Mouse (Mus musculus): ENCODE results near the gene Krt15.
A peak's percentile ranks its signal among the peaks of the same experiment; 100 is the strongest.

Krt15 gene

DNA sequence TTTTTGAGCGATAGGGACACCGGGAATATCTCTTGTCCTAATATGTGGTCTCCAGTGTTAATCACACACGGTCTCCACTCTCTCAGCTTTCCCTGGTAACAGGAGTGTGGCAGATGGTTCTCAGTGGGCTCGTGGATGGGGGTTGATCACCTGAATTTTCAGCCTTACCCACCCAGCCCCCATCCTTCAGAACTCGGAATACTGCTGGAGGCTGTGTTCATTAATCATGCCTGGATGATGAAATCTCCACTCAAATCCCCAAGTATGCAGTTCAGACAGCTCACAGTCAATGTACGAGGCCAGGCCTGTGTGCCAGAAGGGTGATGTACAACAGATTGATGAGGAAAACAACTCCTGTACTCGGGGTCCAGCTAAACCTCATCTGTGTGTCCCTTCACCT lies 10.8 kb downstream of the Krt15 start:
- peak; percentile 57 for DNase-seq (ENCODE audit: low read depth, low spot score)

GRCm38 (mm10) chr11:100121466-100121865 lies 14.3 kb downstream of the Krt15 start, which contains the start of gene Krt13:
Krt13 (minus strand) TSS chr11:100121566.
- no peak for DNase-seq (ENCODE audit: low read depth, low spot score)

DNA sequence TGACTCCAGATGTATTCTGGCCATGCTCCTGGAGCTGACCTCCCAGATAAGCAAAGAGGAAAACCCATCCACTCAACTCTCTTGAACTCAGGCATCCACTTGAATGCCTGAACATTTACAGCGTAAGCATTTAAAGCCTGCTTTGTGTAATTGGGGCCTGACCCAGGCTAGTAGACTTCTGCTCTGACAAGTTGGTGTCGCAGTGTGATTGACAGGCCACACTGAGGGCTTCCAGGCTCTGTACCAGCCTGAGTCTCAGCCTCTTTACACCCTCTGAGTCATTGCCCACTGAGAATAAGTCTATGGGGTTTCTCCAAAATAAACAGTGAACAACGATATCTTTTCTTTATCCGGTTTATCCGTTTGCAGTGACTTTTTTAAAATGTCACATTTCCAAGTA lies 15.4 kb downstream of the Krt15 start:
- DNase-seq (ENCODE audit: low read depth, low spot score) = peak; percentile 77

DNA sequence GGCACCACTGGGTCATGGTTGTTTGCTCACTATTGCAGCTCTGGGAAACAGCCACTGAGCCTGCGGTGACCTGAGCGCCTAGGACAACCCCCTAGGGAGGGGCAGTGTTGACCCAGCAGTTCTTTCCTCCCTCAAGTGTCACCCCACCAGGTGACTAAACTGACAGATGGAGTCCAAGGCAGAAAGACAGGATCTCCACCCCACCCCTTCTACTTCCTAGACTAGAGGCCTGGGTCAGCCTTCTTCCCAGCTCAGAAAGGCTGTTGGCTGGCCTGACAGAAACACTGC lies 22.0 kb downstream of the Krt15 start:
- peak; percentile 46 for DNase-seq (ENCODE audit: low read depth, low spot score)

DNA sequence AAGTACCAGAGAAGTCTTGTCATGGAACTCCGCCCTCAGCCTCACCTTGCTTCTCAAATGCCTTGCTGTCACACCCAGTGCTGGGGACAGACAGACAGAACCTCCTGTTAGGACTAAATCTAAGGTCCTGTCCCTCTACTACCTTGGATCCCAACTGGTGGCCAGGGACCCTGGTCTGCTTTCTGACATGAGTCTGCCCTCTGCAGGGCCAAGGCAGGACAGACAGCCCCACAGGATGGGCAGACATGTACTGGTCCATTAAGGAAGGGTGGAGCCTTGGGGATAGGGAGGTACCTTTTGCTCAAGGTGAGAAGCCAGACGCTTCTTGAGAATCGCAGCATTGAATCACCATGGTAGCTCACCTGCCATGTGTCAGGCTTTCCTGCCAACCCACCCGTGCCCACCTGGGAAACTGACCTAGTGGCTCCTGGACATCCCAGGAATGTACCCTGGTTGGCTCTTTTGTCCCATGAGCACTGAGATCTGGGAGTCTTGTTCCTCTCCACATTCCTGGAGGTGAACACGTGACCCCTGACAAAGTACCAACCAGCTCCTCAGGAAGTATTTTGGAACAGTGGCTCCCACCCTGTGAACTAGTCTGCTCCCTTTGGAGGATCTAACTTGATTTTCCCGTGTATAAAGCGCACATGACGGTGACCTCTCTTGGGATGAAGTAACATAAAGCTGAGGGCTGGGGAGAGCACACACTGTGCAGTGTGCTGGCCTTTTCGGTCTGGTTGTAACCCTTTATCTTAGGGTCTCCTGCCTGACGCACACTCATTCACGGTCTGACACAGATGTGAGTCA lies 22.6 kb downstream of the Krt15 start:
- no peak for DNase-seq (ENCODE audit: low read depth, low spot score)

GRCm38 (mm10) chr11:100105576-100106122 lies 30.1 kb downstream of the Krt15 start, which contains the start of gene Krt36:
Krt36 (minus strand) TSS chr11:100105626.
- DNase-seq (ENCODE audit: low read depth, low spot score) = no peak

- no peak for DNase-seq (ENCODE audit: low read depth, low spot score)
These were observed 32.9 kb downstream of the Krt15 start for GRCm38 (mm10) chr11:100102693-100103429.

- no peak for DNase-seq (ENCODE audit: low read depth, low spot score)
These were observed 35.3 kb downstream of the Krt15 start for GRCm38 (mm10) chr11:100100391-100100790.

DNA sequence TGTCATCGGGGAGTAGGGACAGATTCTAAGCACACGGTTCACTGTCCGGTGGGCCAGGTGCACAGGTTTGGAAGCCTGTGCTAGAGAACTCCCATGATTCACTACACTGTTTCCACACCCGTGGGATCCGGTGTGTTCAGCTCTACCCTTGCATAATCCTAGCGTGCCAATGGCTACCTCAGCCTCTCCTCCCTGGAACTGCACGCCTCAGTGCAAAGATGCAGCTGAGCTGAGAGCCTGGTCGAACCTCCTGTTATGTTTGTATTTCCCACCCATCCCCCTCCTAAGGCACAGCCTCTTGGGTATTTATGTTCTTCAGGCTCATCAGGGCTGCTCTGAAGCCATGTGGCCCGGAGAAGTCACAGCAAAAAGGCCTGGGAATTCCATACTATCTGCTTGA lies 37.9 kb downstream of the Krt15 start:
- no peak for DNase-seq (ENCODE audit: low read depth, low spot score)

DNA sequence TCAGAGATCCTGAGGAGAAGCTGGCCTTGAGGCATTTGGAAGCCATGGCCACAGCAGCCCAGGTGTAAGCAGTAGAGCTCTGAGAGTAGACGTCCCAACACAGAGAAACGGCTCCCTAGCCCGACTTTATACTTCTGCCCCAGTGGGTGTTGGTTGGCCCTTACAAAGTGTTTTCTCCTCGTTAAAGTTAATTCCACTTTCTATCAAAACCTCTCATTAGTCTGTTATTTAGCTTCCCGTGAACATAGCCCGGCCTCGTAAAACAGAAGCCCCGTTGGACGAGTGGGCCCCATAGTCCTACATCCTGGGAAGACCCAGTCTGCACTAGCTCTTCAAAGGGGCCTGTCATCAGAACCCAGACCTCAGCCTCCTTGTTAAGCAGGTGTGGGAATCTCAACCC lies 39.6 kb downstream of the Krt15 start, which contains the start of gene Krt35:
Gene Krt35 (minus strand): TSS at position 101 of the 400 bp plus-strand sequence.
- no peak for DNase-seq (ENCODE audit: low read depth, low spot score)

GRCm38 (mm10) chr11:100088378-100089025 lies 47.2 kb downstream of the Krt15 start:
- no peak for DNase-seq (ENCODE audit: low read depth, low spot score)

DNA sequence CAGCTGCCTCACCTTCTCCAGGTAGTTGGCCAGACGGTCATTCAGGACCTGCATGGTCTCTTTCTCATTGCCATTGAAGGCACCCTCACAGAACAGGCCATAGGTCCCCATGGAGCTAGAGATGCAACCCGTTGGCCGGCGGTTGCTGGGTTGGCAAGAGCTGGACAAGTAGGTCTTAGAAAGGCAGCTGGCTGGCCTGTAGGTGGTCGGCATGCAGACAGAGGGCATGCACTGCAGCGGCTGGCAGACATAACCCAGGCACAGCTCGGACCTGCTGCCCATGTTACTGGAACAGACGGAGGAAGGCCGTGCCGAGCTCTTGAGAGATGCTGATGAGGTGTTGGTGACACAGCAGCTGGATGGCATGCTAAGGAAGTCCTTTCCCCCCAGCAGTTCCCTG lies 47.9 kb downstream of the Krt15 start, which contains the start of gene Krt32:
Gene Krt32 (minus strand): TSS at position 366 of the 400 bp plus-strand sequence.
- no peak for DNase-seq (ENCODE audit: low read depth, low spot score)

All from 3T3-L1 (cell line).